Mouse (Mus musculus) right cerebral cortex, postnatal 25 days (tissue): ENCODE measurements at regions not wholly inside any gene's neighbourhood (a gene's known extent, or its start where the extent isn't known, plus 50 kb on each side); places are given as distances from the start of the nearest gene placed in this dataset.

ENCODE experiments used
- DNase-seq: peaks from one replicate; pipeline ENCODE4 v3.0.0; 2022

GRCm38 (mm10) chr11:19253605-19254004 lies 234.8 kb upstream of the Meis1 start:
- DNase-seq: no peak

GRCm38 (mm10) chr11:19254183-19254582 lies 235.4 kb upstream of the Meis1 start:
- no peak for DNase-seq

- DNase-seq: no peak
These were observed 238.8 kb upstream of the Meis1 start for GRCm38 (mm10) chr11:19257549-19257948.

- no peak for DNase-seq
These were observed 244.0 kb upstream of the Meis1 start for GRCm38 (mm10) chr11:19262832-19263231.

- no peak for DNase-seq
These were observed 246.2 kb upstream of the Meis1 start for GRCm38 (mm10) chr11:19264798-19265671.

GRCm38 (mm10) chr11:19265672-19265972 lies 246.8 kb upstream of the Meis1 start:
- no peak for DNase-seq

- DNase-seq: no peak
These were observed 272.2 kb upstream of the Meis1 start for GRCm38 (mm10) chr11:19290971-19291370.

GRCm38 (mm10) chr11:19299411-19299810 lies 280.6 kb upstream of the Meis1 start:
- DNase-seq: no peak

GRCm38 (mm10) chr11:19306687-19307086 lies 287.9 kb upstream of the Meis1 start:
- no peak for DNase-seq

- DNase-seq: no peak
These were observed 312.0 kb upstream of the Meis1 start for GRCm38 (mm10) chr11:19330685-19331239.

- DNase-seq: no peak
These were observed 313.5 kb upstream of the Meis1 start for GRCm38 (mm10) chr11:19332274-19332673.

- no peak for DNase-seq
These were observed 313.9 kb upstream of the Meis1 start for GRCm38 (mm10) chr11:19332727-19333126.

GRCm38 (mm10) chr11:19333908-19334487 lies 315.2 kb upstream of the Meis1 start:
- DNase-seq: no peak

GRCm38 (mm10) chr11:19335384-19335783 lies 316.6 kb upstream of the Meis1 start:
- no peak for DNase-seq

GRCm38 (mm10) chr11:19339721-19340317 lies 321.0 kb upstream of the Meis1 start:
- DNase-seq: no peak

GRCm38 (mm10) chr11:19340889-19341288 lies 322.1 kb upstream of the Meis1 start:
- DNase-seq: no peak

GRCm38 (mm10) chr11:19341379-19341778 lies 322.6 kb upstream of the Meis1 start:
- DNase-seq: no peak

GRCm38 (mm10) chr11:19342803-19343202 lies 324.0 kb upstream of the Meis1 start:
- DNase-seq: no peak

GRCm38 (mm10) chr11:19346276-19346826 lies 327.6 kb upstream of the Meis1 start:
- no peak for DNase-seq

GRCm38 (mm10) chr11:19350331-19351242 lies 331.8 kb upstream of the Meis1 start:
- DNase-seq: no peak

- no peak for DNase-seq
These were observed 332.5 kb upstream of the Meis1 start for GRCm38 (mm10) chr11:19351243-19351787.

GRCm38 (mm10) chr11:19353706-19354105 lies 334.9 kb upstream of the Meis1 start:
- DNase-seq: no peak
